Mouse (Mus musculus) layer of hippocampus, postnatal 25 days (tissue): ENCODE results near the gene Dtymk. TPM values are rescaled to one million over a fixed set of nuclear protein-coding genes. Genes with fewer than 3 reads are reported as not detected.
"Not testable (repeated sequence)": the region's sequence is repeated elsewhere in the genome, so short reads cannot be mapped to it uniquely, and the experiment has no call there.

ENCODE experiments used
- DNase-seq, 2 experiments: peaks; one replicate each; pipeline ENCODE4 v3.0.0; 2022; ENCODE audit warnings: mixed read lengths in 2 of 2, low spot score in 1 of 2; ENCODE audit errors: extremely low spot score in 1 of 2
- total RNA-seq, 2 experiments: library from RNA; stranded (reverse); gene quantifications; 2 replicates each; pipeline ENCODE4 v1.2.3; 2021

The Dtymk gene
- total RNA-seq = 10 to 100 TPM; 56.9 TPM

- DNase-seq = peak; percentile 75 to 77
These were observed at the start of gene Dtymk for GRCm38 (mm10) chr1:93801741-93802238. Gene Dtymk, minus strand, starts transcription at chr1:93801934.

- DNase-seq = not testable (repeated sequence)
These were observed 44.1 kb upstream of the Dtymk start for GRCm38 (mm10) chr1:93845766-93846366.

GRCm38 (mm10) chr1:93838569-93838968 is 36.8 kb upstream of the Dtymk start:
- DNase-seq = not testable (repeated sequence)

- DNase-seq = no peak
These were observed 35.6 kb upstream of the Dtymk start for GRCm38 (mm10) chr1:93837335-93837734.

- DNase-seq = no peak
These were observed 34.8 kb upstream of the Dtymk start for GRCm38 (mm10) chr1:93836532-93836913.

- DNase-seq = no peak
These were observed 34.3 kb upstream of the Dtymk start for GRCm38 (mm10) chr1:93835876-93836531.

GRCm38 (mm10) chr1:93835211-93835610 is 33.5 kb upstream of the Dtymk start:
- no peak for DNase-seq

- no peak for DNase-seq
These were observed 33.0 kb upstream of the Dtymk start for GRCm38 (mm10) chr1:93834671-93835150.

GRCm38 (mm10) chr1:93832754-93833360 is 31.1 kb upstream of the Dtymk start:
- not testable (repeated sequence) for DNase-seq

GRCm38 (mm10) chr1:93826540-93826835 is 24.8 kb upstream of the Dtymk start:
- DNase-seq = no peak

- DNase-seq = no peak
These were observed 24.2 kb upstream of the Dtymk start for GRCm38 (mm10) chr1:93825771-93826539.

GRCm38 (mm10) chr1:93825105-93825674 is 23.5 kb upstream of the Dtymk start:
- DNase-seq = peak; percentile 88 to 90

- no peak for DNase-seq
These were observed 22.9 kb upstream of the Dtymk start, which contains the start of gene D2hgdh for GRCm38 (mm10) chr1:93824609-93825008. Gene D2hgdh, plus strand, starts transcription at chr1:93824909.

- DNase-seq = no peak
These were observed 22.2 kb upstream of the Dtymk start for GRCm38 (mm10) chr1:93823796-93824495.

- DNase-seq = no peak
These were observed 17.0 kb upstream of the Dtymk start for GRCm38 (mm10) chr1:93818722-93819121.

- DNase-seq = no peak
These were observed 16.2 kb upstream of the Dtymk start for GRCm38 (mm10) chr1:93817823-93818532.

GRCm38 (mm10) chr1:93811495-93812039 is 9.8 kb upstream of the Dtymk start:
- no peak for DNase-seq

- DNase-seq = no peak
These were observed 8.3 kb upstream of the Dtymk start for GRCm38 (mm10) chr1:93810011-93810410.

GRCm38 (mm10) chr1:93808871-93809270 is 7.1 kb upstream of the Dtymk start:
- DNase-seq = no peak
